Mouse (Mus musculus) liver, postnatal 0 days (tissue): ENCODE measurements around the gene Gapdh.

Source experiments
- CTCF ChIP-seq: sonication (generic); IDR thresholded peaks from 2 replicates; pipeline ENCODE4 v1.5.1; 2016; ENCODE audit warnings: antibody characterized with exemption, low read depth
- EP300 ChIP-seq: IDR thresholded peaks from 2 replicates; pipeline ENCODE4 v1.6.1; 2016; ENCODE audit warnings: antibody characterized with exemption, low read depth, mild to moderate bottlenecking

- peak; percentile 47; the same call in 1 of the 2 replicates for TF ChIP-seq EP300
- no peak for TF ChIP-seq CTCF
Measured at GRCm38 (mm10) chr6:125166051-125166751, at the start of gene Gapdh.
